Mouse (Mus musculus) liver, embryonic 14.5 days (tissue): ENCODE results near the gene Prss48.

Source experiments
- CTCF ChIP-seq: IDR thresholded peaks from 2 replicates; pipeline ENCODE4 v1.5.1; 2016; ENCODE audit warnings: antibody characterized with exemption, low read depth, control low read depth
- EP300 ChIP-seq: IDR thresholded peaks from 2 replicates; pipeline ENCODE4 v1.6.1; 2016; ENCODE audit warnings: antibody characterized with exemption, low read depth

DNA sequence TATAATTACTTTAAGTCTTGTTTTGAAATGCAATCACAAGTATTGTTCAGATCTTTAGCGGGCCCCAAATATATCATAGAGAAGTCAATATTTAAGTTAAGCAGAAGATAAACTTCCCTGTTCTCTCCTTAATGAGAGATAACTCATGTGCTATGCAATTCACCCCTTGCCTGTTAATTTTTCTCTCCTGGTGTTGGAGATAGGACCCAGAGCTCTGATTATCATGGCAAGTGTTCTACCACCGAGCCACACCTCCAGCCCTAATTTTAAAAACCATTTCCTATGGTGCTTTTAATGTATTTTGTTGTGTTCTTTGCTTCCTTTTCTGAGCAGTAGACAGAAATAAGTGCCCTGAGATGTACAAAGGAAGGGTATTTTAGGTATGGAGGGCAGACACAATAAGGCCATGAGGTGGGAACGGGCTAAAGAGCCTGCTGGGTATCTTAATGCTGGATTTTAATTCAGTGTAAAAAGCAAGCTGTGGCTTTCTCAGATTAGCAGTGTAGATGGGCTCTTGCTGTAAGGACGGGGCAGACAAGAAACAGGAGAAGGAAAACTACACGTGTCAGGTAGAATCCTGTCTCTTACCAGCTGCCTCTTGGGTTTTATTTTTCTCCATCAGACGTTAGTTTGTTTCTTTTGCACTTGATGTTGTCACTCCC is 11.0 kb downstream of the Prss48 start:
- TF ChIP-seq EP300: peak; percentile 77
- no peak for TF ChIP-seq CTCF
